Mouse (Mus musculus) erythroblast, embryonic 14.5 days (primary cell): ENCODE data around the gene Clmp.
"Not testable (repeated sequence)": the region's sequence is repeated elsewhere in the genome, so short reads cannot be mapped to it uniquely, and the experiment has no call there.

Source experiments
- GATA1 ChIP-seq: IDR thresholded peaks from 2 replicates; pipeline ENCODE4 v1.6.1; 2012; ENCODE audit warnings: low read length, inconsistent platforms, mixed read lengths
- TAL1 ChIP-seq: IDR thresholded peaks from 3 replicates; pipeline ENCODE4 v1.6.1; 2012; ENCODE audit warnings: low read length, inconsistent platforms, mixed read lengths

GRCm38 (mm10) chr9:40773142-40773541 is 87.4 kb downstream of the Clmp start:
- not testable (repeated sequence) for TF ChIP-seq GATA1, TAL1
